Mouse (Mus musculus) ovary, postnatal 36 days (tissue): ENCODE data around the gene Atxn7l3.
"Not testable (repeated sequence)": the region's sequence is repeated elsewhere in the genome, so short reads cannot be mapped to it uniquely, and the experiment has no call there.

Source experiments
- DNase-seq: peaks from one replicate; pipeline ENCODE4 v3.0.0; 2022; ENCODE audit warnings: low spot score, mixed read lengths

The Atxn7l3 gene

DNA sequence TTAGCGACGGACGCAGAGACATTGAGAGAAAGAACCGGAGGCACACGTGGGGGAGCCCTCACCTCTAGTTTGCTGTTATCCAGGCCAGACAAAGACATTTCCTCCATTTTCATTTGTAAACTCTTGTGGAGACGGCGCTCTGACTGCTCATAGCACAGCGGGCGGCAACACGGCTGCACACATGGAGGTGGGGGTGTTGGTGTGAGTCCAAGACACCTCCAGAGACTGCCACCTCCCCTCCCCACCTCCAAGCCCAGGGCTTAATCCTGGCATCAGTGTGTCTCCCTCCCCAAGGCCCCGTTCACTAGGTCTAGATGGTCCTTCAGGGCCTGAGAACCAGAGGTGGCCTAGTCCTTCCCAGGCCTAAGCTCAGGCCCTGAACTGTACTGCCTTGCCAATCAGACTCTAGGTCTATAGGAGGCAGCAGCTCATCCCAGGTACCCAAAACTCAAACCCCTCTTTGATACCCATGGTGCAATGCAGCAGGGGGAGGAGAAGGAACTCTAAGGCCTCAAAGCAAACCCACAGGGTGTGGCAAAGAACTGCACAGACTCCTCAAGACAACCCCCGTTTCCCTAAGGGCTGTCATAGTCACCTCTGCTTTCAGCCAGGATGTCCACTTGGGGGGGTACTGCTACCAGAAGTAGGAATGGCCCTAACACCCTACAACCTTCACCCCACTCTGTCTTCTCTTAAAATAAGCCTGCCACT, 1.4 kb downstream of the Atxn7l3 start:
- DNase-seq: no peak

DNA sequence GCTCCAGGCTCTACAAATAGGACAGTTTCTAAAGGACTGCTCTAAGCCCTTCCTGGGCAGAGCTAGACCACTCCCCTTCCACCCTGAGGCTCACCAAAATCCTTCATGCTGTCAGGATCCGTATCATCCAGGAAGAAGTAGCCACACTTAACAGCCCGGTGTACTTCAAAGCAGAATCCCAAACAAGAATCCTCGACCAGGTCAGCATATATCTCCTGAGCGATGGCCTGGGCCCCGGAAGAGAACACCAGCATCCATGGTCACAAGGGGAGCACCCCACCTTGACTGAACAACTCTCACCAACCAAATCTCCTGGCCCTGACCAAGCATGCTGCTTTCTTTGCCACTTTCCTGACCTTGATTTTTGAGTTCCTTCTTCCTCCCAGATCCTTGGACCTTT, 2.0 kb downstream of the Atxn7l3 start:
- no peak for DNase-seq

DNA sequence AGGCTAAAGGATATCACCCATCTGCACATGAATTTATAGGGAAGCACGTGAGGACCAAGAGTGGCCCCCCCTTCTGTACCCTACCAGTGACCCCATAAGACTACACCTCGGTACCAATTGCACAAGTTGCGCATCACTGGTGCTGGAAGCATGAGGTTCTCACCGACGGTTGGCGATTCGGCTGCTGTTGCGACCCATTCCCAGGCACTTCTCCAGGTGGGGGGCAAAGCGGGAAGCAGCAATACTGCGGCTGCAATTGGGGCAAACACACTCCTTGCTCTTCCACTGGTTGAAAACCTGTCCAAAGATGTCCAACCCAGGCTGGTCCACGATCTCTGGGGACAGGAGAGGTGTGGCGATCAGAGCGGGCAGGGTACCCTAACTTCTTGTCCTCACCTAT, 2.5 kb downstream of the Atxn7l3 start:
- DNase-seq: no peak

- no peak for DNase-seq
Measured at GRCm38 (mm10) chr11:102291051-102291535, 5.3 kb downstream of the Atxn7l3 start.

DNA sequence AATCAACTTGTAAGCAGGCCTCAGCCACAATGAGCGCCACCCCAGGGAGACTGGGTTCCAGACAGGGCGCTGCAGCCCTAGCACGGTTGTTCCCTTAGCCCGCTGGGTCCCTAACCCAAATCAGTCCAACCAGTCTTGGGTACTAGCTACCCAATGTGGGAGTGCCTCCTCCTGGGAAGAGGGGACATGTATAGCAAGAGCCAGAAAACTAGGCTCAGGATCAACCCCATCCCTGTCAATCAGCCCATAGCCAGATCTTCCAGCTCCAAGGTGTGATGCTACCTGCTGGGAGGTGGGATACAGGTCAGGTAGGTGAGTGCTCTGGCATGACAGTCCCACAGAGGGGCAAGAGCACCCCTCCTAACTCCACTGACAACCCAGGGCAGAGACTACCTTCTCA, 6.3 kb downstream of the Atxn7l3 start:
- DNase-seq: no peak

GRCm38 (mm10) chr11:102289511-102290100, 6.8 kb downstream of the Atxn7l3 start:
- DNase-seq: no peak

DNA sequence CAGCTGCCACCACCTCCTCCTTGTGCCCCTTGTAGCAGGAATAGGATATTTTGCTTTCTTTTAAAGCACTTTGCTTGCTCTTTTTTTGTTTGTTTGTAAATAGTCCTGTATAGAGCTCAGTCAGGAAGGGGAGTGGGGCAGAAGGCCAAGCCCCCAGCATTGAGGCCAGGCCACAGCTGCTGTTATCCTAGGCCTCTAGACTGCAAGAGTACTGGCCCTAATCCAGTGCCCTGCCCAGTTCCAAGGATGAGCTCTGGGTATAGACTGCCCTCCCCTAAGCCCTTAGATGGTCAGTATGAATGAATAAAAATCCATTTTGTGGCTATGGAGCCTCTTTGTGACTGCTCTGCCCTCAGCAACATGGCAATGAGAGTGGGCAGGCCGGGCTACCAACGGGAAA, 7.5 kb downstream of the Atxn7l3 start:
- no peak for DNase-seq

GRCm38 (mm10) chr11:102288027-102288804, 8.2 kb downstream of the Atxn7l3 start:
- no peak for DNase-seq

DNA sequence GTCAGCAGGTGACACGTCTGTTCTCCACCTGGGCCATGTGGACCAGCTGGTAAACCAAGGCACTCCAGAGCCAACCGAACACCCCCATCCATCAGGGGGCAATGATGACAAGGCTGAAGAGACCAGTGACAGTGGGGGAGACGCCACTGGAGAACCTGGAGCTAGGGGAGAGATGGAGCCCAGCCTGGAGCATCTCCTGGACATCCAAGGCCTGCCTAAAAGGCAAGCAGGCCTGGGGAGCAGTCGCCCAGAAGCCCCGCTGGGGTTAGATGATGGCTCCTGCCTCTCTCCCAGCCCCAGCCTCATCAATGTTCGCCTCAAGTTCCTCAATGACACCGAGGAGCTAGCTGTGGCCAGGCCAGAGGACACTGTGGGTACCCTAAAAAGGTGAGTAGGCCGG, 8.9 kb downstream of the Atxn7l3 start:
- no peak for DNase-seq

DNA sequence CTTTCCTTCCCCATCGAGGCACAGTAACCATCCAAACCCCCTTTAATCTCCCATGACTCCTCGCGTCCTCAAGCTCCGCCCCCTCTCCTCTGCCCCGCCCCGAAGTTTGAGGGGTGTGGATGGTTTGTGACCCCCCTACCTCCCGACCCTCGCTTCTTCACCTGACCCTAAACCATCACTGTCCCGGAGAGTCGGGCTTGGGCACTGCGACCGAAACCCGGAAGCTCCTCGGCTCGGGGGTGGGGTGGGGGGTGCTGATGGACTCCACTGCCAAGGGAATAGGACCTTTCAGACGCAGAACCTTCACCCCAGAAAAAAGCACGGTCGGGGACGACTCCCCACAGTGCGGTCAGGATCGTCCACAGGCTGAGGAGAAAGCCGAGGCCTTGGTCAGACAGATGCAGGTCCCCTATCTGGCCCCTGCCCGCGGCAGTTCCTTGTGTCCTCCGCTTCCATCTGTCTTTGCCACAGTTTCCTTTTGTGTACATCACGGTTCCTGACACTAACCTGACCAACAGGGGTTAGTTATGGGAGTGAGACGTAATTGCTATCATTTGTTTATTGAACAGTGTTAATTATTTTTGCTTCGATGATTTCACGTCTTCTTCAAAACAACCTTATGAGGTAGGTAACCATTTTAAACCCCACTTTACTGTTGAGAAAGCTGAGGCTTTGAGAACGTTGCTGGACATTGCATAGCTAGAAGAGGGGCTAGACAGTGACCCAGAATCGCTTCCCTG, 11.2 kb downstream of the Atxn7l3 start:
- peak; percentile 74 for DNase-seq

- DNase-seq: peak; percentile 94
Measured at GRCm38 (mm10) chr11:102284501-102285094, 11.8 kb downstream of the Atxn7l3 start, which contains the start of gene Tmub2. Gene Tmub2, plus strand, starts transcription at chr11:102284931.

- DNase-seq: no peak
Measured at GRCm38 (mm10) chr11:102283922-102284321, 12.5 kb downstream of the Atxn7l3 start.

DNA sequence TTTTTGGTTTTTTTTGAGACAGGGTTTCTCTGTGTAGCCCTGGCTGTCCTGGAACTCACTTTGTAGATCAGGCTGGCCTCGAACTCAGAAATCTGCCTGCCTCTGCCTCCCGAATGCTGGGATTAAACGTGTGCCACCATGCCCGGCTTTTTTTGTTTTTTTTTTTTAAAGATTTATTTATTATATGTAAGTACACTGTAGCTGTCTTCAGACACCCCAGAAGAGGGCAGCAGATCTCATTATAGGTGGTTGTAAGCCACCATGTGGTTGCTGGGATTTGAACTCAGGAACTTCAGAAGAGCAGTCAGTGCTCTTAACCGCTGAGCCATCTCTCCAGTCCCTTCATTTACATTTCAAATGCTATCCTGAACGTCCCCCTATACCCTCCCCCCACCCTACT, 16.2 kb downstream of the Atxn7l3 start:
- DNase-seq: not testable (repeated sequence)

DNA sequence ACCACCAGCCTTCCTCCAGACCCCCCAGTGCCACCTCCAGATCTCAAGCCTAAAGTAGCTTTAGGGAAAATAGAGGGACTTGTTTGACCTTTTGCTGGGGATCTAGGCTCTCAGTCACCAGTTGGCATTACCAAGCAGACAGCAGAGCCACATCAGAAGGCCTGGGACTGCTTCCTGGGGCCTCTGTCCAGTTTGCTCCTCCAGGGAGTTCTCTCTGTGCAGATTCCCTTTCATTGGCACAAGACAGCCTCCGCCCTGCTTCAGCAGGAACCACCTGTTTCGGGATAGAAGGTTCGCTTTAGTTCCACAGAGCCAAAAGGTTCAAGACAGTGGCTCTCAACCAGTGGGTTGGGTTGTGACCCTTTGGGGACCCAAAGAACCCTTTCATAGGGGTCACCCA, 16.8 kb downstream of the Atxn7l3 start:
- no peak for DNase-seq

GRCm38 (mm10) chr11:102277754-102278153, 18.7 kb downstream of the Atxn7l3 start:
- no peak for DNase-seq

GRCm38 (mm10) chr11:102276411-102276915, 20.0 kb downstream of the Atxn7l3 start:
- no peak for DNase-seq

DNA sequence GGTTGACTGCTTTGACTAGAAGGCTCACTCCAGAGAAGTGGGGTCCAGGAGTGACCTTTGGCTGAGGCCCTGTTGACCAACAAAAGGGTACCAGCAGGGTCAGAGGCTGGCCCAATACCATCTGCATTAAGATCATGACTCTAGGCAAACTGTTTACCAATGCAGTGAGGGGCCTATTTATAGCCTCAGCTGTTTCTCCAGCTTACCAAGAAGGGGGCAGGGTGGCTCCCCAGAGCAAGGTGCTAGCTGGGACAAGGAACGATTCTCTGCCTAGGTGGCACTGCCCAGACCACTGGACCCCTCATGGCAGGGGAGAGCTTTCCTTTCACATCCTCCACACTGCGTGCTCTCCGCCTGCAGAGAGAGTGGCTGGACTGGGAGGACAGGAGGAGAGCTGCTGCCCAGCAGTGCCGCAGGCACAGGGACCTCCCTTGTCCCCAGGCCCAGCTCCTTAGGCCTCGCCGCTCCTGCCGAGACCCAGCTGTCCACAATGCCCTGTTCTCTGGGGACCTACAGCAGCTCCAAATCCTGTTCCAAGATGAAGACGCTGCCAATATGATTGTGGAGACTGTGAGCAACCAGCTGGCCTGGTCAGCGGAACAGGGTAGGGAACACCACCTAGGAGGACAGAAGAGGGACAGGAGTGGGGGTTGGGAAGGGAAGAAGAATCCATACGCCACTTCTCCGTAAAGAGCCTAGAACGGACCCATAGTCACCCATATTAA, 27.7 kb downstream of the Atxn7l3 start, which contains the start of gene Asb16:
Gene Asb16, plus strand, starts transcription at position 224 of the 725 bp plus-strand sequence.
- no peak for DNase-seq

DNA sequence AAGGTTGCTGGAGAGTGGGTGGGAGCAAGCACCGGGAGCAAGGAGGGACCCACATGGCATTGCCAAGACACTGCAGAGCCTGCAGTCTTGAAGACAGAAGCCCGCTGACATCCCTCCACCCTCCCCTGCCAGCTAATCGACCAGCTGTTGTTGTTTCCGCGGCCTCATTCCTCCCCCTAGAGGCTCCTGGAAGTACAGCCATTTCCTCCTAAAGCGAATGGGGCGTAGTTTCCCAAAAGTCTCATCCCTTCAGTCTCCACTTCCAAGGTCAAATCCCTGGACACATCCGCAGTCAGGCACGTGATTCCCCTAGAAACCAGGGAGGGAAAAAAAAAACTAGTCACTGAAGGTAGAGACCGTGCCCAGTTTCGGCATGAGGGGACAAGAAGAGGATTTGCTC, 29.0 kb downstream of the Atxn7l3 start:
- DNase-seq: peak; percentile 69

DNA sequence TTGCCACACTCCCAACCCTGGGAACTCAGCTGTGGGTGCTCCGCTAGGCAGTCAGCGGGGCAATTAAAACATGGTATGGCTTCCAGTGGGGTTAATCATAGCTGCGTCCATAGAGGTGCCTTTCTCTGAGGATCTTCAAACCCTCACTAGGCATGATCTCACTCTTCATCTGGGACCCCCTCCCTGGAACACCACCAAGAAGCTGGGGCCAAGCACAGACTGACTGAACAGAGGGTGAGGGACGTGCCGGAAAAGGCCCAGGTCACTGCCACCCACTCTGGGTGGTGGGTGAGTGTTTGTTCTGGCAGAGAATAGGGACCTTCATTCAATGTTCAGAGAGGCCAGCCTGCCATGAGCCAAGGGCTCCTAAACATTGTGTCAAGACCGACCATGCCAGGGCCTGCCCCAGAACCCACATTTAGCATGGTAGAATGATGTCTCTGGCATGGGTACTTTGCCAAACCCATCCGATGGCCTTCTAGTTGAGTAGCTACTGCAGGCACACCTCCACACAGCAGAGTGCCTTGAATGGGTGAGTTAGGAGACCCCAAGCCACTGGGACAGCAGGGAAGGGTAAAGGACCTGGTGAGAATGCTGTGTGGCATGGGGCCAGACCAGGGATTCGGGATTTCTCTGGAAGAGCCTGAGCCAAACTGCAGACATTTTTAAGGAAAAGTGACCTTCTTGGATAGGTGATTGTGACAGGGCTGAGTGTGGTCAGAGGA, 29.6 kb downstream of the Atxn7l3 start:
- no peak for DNase-seq

GRCm38 (mm10) chr11:102265816-102266215, 30.6 kb downstream of the Atxn7l3 start:
- no peak for DNase-seq
